Mouse (Mus musculus): ENCODE measurements around the gene Rcc1l. TPM values are rescaled to one million over a fixed set of nuclear protein-coding genes. Genes with fewer than 3 reads are reported as not detected.

Rcc1l gene
- polyA plus RNA-seq, 1 experiment from 2014 or later, result 3.1 TPM

GRCm38 (mm10) chr5:134148153-134148552 lies 28.4 kb downstream of the Rcc1l start:
- Histone ChIP-seq H3K79me2 (ENCODE audit: inconsistent target) (no peaks in the 10 kb centered on the region), H3K36me3 (ENCODE audit: inconsistent target) (peaks cover 16% of the 10 kb centered on the region; the same call in 1 of the 2 replicates), H3K4me3 (ENCODE audit: inconsistent target) (no peak overlapping the region), H3K27ac (no peak overlapping the region)
- 98% methylated on average over 4 of the region's 4 CpGs for WGBS (ENCODE audit: missing documents)

- 90% methylated on average over 10 of the region's 10 CpGs for WGBS (ENCODE audit: missing documents)
- Histone ChIP-seq H3K4me3 (ENCODE audit: inconsistent target) (no peak overlapping the region), H3K36me3 (ENCODE audit: inconsistent target) (peaks cover 13% of the 10 kb centered on the region; the same call in 1 of the 2 replicates)
Measured at GRCm38 (mm10) chr5:134147194-134147753, 29.3 kb downstream of the Rcc1l start.

GRCm38 (mm10) chr5:134144986-134145385 lies 31.6 kb downstream of the Rcc1l start:
- Histone ChIP-seq H3K27ac (no peak overlapping the region), H3K79me2 (ENCODE audit: inconsistent target) (no peaks in the 10 kb centered on the region), H3K36me3 (ENCODE audit: inconsistent target) (peaks cover 10% of the 10 kb centered on the region; the same call in 1 of the 2 replicates), H3K4me3 (ENCODE audit: inconsistent target) (no peak overlapping the region)
- 96% methylated on average over 8 of the region's 8 CpGs for WGBS (ENCODE audit: missing documents)

More at GRCm38 (mm10) chr5:134147194-134147753, 29.3 kb downstream of the Rcc1l start:
- Histone ChIP-seq H3K79me2 (ENCODE audit: inconsistent target) (no peaks in the 10 kb centered on the region), H3K27ac (no peak overlapping the region)

GRCm38 (mm10) chr5:134142381-134142780 lies 34.2 kb downstream of the Rcc1l start:
- Histone ChIP-seq H3K79me2 (ENCODE audit: inconsistent target) (no peaks in the 10 kb centered on the region), H3K36me3 (ENCODE audit: inconsistent target) (peaks cover 5% of the 10 kb centered on the region; the same call in 1 of the 2 replicates), H3K4me3 (ENCODE audit: inconsistent target) (no peak overlapping the region), H3K27ac (no peak overlapping the region)
- 88% methylated on average over 11 of the region's 11 CpGs for WGBS (ENCODE audit: missing documents)

GRCm38 (mm10) chr5:134141236-134141635 lies 35.3 kb downstream of the Rcc1l start:
- H3K36me3 ChIP-seq (ENCODE audit: inconsistent target), result peaks cover 8% of the 10 kb centered on the region; the same call in 1 of the 2 replicates
- 92% methylated on average over 7 of the region's 7 CpGs for WGBS (ENCODE audit: missing documents)
- no peak overlapping the region for H3K4me3 ChIP-seq (ENCODE audit: inconsistent target)
- H3K27ac ChIP-seq, result no peak overlapping the region
- no peaks in the 10 kb centered on the region for H3K79me2 ChIP-seq (ENCODE audit: inconsistent target)

- Histone ChIP-seq H3K4me3 (ENCODE audit: inconsistent target) (no peak overlapping the region), H3K36me3 (ENCODE audit: inconsistent target) (peaks cover 8% of the 10 kb centered on the region; the same call in 1 of the 2 replicates), H3K79me2 (ENCODE audit: inconsistent target) (no peaks in the 10 kb centered on the region), H3K27ac (no peak overlapping the region)
- WGBS (ENCODE audit: missing documents), result 93% methylated on average over 6 of the region's 6 CpGs
Measured at GRCm38 (mm10) chr5:134139429-134139828, 37.1 kb downstream of the Rcc1l start.

GRCm38 (mm10) chr5:134137933-134138332 lies 38.6 kb downstream of the Rcc1l start:
- WGBS (ENCODE audit: missing documents), result 91% methylated on average over 4 of the region's 5 CpGs
- Histone ChIP-seq H3K4me3 (ENCODE audit: inconsistent target) (no peak overlapping the region), H3K27ac (no peak overlapping the region), H3K36me3 (ENCODE audit: inconsistent target) (peaks cover 8% of the 10 kb centered on the region; the same call in 1 of the 2 replicates), H3K79me2 (ENCODE audit: inconsistent target) (no peaks in the 10 kb centered on the region)

- Histone ChIP-seq H3K36me3 (ENCODE audit: inconsistent target) (0 out of 2 replicates have a peak, but pooled peaks cover 8% of the 10 kb centered on the region), H3K79me2 (ENCODE audit: inconsistent target) (no peaks in the 10 kb centered on the region), H3K27ac (no peak overlapping the region), H3K4me3 (ENCODE audit: inconsistent target) (no peak overlapping the region)
- 100% methylated on average over 8 of the region's 12 CpGs for whole genome bisulfite sequencing (ENCODE audit: missing documents)
Measured at GRCm38 (mm10) chr5:134136022-134136421, 40.6 kb downstream of the Rcc1l start.

GRCm38 (mm10) chr5:134131586-134131985 lies 45.0 kb downstream of the Rcc1l start:
- H3K27ac ChIP-seq, result no peak overlapping the region
- no peak overlapping the region for H3K4me3 ChIP-seq (ENCODE audit: inconsistent target)
- WGBS (ENCODE audit: missing documents), result 50% methylated on average over 4 of the region's 4 CpGs
- H3K36me3 ChIP-seq (ENCODE audit: inconsistent target), result no peaks in the 10 kb centered on the region
- H3K79me2 ChIP-seq (ENCODE audit: inconsistent target), result no peaks in the 10 kb centered on the region

- Histone ChIP-seq H3K36me3 (ENCODE audit: inconsistent target) (no peaks in the 10 kb centered on the region), H3K4me3 (ENCODE audit: inconsistent target) (no peak overlapping the region), H3K79me2 (ENCODE audit: inconsistent target) (no peaks in the 10 kb centered on the region), H3K27ac (no peak overlapping the region)
- 100% methylated on average over 1 of the region's 2 CpGs for WGBS (ENCODE audit: missing documents)
Measured at GRCm38 (mm10) chr5:134126232-134126631, 50.3 kb downstream of the Rcc1l start.

GRCm38 (mm10) chr5:134123846-134124245 lies 52.7 kb downstream of the Rcc1l start:
- 89% methylated on average over 6 of the region's 6 CpGs for WGBS (ENCODE audit: missing documents)
- no peak overlapping the region for H3K27ac ChIP-seq
- H3K79me2 ChIP-seq (ENCODE audit: inconsistent target), result no peaks in the 10 kb centered on the region
- no peak overlapping the region for H3K4me3 ChIP-seq (ENCODE audit: inconsistent target)
- no peaks in the 10 kb centered on the region for H3K36me3 ChIP-seq (ENCODE audit: inconsistent target)

- WGBS (ENCODE audit: missing documents), result 87% methylated on average over 4 of the region's 4 CpGs
- H3K79me2 ChIP-seq (ENCODE audit: inconsistent target), result no peaks in the 10 kb centered on the region
- no peak overlapping the region for H3K4me3 ChIP-seq (ENCODE audit: inconsistent target)
- no peak overlapping the region for H3K27ac ChIP-seq
- no peaks in the 10 kb centered on the region for H3K36me3 ChIP-seq (ENCODE audit: inconsistent target)
Measured at GRCm38 (mm10) chr5:134121893-134122259, 54.7 kb downstream of the Rcc1l start.

- WGBS (ENCODE audit: missing documents), result 65% methylated on average over 9 of the region's 9 CpGs
- H3K4me3 ChIP-seq (ENCODE audit: inconsistent target), result no peak overlapping the region
- no peaks in the 10 kb centered on the region for H3K79me2 ChIP-seq (ENCODE audit: inconsistent target)
- no peak overlapping the region for H3K27ac ChIP-seq
- H3K36me3 ChIP-seq (ENCODE audit: inconsistent target), result no peaks in the 10 kb centered on the region
Measured at GRCm38 (mm10) chr5:134121138-134121892, 55.3 kb downstream of the Rcc1l start.

GRCm38 (mm10) chr5:134120135-134120534 lies 56.4 kb downstream of the Rcc1l start:
- Histone ChIP-seq H3K79me2 (ENCODE audit: inconsistent target) (no peaks in the 10 kb centered on the region), H3K36me3 (ENCODE audit: inconsistent target) (no peaks in the 10 kb centered on the region), H3K4me3 (ENCODE audit: inconsistent target) (no peak overlapping the region), H3K27ac (no peak overlapping the region)
- 90% methylated on average over 3 of the region's 3 CpGs for WGBS (ENCODE audit: missing documents)

- 91% methylated on average over 10 of the region's 10 CpGs for WGBS (ENCODE audit: missing documents)
- Histone ChIP-seq H3K27ac (no peak overlapping the region), H3K4me3 (ENCODE audit: inconsistent target) (no peak overlapping the region), H3K79me2 (ENCODE audit: inconsistent target) (no peaks in the 10 kb centered on the region), H3K36me3 (ENCODE audit: inconsistent target) (no peaks in the 10 kb centered on the region)
Measured at GRCm38 (mm10) chr5:134119481-134120120, 57.0 kb downstream of the Rcc1l start.
